Mouse (Mus musculus) bone marrow, adult 2 months (tissue): ENCODE data around the gene Clcf1.
A peak's percentile ranks its signal among the peaks of the same experiment; 100 is the strongest.

ENCODE experiments used
- CTCF ChIP-seq: fragments of 200-500 bp; IDR thresholded peaks from 2 replicates; pipeline ENCODE4 v1.5.1; 2011; ENCODE audit warnings: low read length, control low read depth; ENCODE audit not compliant: control insufficient read depth, insufficient read depth
- POLR2A ChIP-seq: fragments of 200-500 bp; IDR thresholded peaks from 2 replicates; pipeline ENCODE4 v1.6.1; 2011; ENCODE audit warnings: low read depth, mild to moderate bottlenecking, control low read depth, low read length, borderline replicate concordance; ENCODE audit not compliant: control insufficient read depth

DNA sequence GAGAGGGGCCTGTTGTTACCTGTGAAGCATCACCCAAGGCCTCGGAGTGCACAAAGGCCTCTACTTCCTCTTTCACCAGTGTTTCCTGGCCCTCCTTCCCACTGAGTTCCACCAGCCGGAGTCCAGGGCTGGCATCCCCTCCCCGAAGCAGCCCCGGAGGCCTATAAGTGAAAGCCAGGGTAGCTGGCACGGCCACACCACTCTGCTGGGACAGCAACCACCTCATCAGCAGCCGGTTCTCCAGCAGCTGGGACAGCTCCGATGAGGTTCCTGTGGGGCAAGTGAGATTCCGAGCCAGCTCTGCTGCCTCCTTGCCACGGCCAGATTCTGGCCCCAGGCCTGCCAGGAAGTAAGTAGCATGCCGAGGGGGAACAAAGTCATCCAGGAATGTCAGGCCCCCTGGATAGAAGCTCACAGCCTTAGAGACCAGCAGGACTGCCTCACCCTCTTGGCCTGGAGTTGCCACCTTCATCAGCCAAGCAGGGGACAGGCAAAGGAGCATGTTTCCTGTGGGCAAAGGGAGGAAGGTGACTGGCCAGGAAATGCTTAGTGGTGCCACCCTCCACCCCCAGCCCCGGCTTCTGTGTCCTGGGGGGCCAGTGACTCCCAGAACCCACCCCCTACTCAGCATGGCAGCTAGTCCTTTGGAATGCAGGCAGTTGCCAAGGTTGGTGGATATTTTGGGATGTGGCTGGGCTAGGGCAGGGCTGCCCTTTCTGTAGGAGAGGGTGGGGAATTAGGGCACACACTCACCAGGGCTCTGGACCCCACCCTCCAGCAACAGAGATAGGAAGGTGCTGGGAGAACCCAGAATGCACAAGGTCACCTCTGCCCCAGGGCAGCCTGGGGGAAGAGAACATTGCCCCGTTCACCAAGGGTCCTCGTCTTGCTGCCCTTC lies 42.4 kb upstream of the Clcf1 start:
- 0 out of 2 replicates have a peak, but pooled peaks have one; percentile 34 for TF ChIP-seq POLR2A
- no peak for TF ChIP-seq CTCF
